Mouse (Mus musculus): ENCODE results near the gene Pde5a.

DNA sequence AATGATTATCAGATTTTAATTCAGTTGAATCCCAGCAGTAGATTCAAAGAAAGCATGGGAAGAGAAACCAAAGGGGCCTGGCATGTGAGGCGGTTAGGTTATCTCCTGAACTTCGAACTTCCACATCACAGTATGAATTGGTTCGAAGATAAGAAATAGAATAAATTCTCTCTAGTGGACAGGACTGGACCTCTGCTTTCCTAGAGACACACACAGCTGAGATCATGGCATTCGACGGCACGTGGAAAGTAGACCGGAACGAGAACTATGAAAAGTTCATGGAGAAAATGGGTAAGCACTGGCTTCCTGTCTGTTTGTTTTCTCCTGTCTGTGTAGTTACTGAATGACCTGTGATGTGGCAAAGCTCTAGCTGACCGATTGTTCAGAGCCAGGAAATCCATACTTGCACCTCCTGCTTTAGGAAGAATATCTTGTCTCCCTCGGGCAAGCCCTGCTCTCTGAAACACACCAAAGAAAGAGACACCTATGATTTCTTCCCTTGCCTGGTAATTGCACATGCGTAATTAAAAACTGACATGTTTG is 166.5 kb downstream of the Pde5a start:
- TF ChIP-seq GATA1 (IDR thresholded peaks at IDR 0.05; ENCODE audit: borderline replicate concordance, low read length): no peak
- no peak for TF ChIP-seq FLI1 (IDR thresholded peaks at IDR 0.05; ENCODE audit: low read length)

All from megakaryocyte, embryonic 14.5 days (primary cell).